Mouse (Mus musculus) testis, adult 2 months (tissue): ENCODE data around the gene Abcb5.

Experiments used
- CTCF ChIP-seq: fragments of 200-500 bp; IDR thresholded peaks from 2 replicates; pipeline ENCODE4 v1.5.1; 2012; ENCODE audit warnings: low read depth, mild to moderate bottlenecking, inconsistent platforms, low read length, moderate library complexity; ENCODE audit not compliant: control insufficient read depth, insufficient read depth, insufficient replicate concordance
- POLR2A ChIP-seq: fragments of 200-500 bp; IDR thresholded peaks from 2 replicates; pipeline ENCODE4 v1.6.1; 2012; ENCODE audit warnings: low read depth, mild to moderate bottlenecking, inconsistent platforms, low read length, moderate library complexity; ENCODE audit not compliant: control insufficient read depth

DNA sequence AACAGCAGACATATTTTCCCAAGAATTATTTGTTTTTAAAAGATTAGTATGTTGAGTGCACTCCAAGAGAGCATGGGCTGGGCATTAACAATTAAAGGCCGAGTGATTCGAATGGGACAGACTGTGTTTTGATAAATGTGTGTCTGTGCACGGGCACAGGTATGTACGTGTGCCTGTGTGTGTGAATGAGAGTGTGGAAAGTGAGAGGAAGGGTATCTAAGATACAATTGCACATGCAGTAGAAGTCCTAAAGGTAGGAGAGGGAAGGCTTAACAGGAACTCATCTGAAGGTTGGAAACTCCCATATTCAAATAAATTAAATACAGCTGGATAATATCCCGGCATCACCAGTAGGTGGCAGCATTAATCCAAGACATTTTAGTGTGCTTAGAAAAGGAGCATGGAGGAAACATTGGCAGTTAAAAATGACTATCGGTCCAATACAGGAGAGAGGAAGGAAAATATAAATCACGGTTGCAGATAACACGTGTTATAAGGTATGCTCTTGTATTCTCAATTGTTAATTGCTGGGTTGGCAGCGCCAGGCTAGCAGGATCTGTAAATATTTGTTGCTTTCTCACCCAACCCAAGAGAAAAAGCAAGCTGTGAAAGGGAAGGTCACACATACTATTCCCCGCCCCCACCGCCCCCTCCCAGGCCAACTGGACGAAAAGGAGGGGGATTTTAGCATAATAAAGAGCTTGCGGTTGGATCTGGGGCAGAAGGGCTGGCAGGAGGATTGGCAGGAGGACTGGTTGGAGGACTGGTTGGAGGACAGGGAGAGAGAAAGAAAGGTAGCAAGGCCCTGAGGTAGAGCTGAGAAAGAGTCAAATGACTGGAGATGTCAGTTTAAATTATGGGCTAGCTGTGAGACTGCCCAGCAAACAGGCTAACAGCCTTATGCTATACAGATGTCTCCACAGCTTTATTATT lies 35.6 kb downstream of the Abcb5 start:
- TF ChIP-seq POLR2A (no peak), CTCF (no peak)
